Mouse (Mus musculus) macrophage (primary cell): ENCODE data around the gene Etnk1. TPM values are rescaled to one million over a fixed set of nuclear protein-coding genes. Genes with fewer than 3 reads are reported as not detected.
"Not testable (repeated sequence)": the region's sequence is repeated elsewhere in the genome, so short reads cannot be mapped to it uniquely, and the experiment has no call there.

Experiments
- H3K27ac ChIP-seq: fragments of 350-480 bp; formaldehyde crosslinking; 2 replicates; pipeline ENCODE4 v1.9.0; 2021
- H3K36me3 ChIP-seq: fragments of 350-480 bp; formaldehyde crosslinking; 2 replicates; pipeline ENCODE4 v1.9.0; 2021; ENCODE audit errors: inconsistent target
- H3K4me3 ChIP-seq: fragments of 350-480 bp; formaldehyde crosslinking; 2 replicates; pipeline ENCODE4 v1.9.0; 2021; ENCODE audit errors: inconsistent target
- H3K79me2 ChIP-seq: fragments of 350-480 bp; formaldehyde crosslinking; 2 replicates; pipeline ENCODE4 v1.9.0; 2021; ENCODE audit errors: inconsistent target
- WGBS: methylation state at CpG from one replicate; pipeline ENCODE4 v1.1.7; 2026; ENCODE audit warnings: inconsistent platforms; ENCODE audit not compliant: missing documents; 5-methylcytosine and 5-hydroxymethylcytosine counted together
- polyA plus RNA-seq: library from polyadenylated mRNA; stranded (reverse); fragments of 250-400 nt; gene quantifications from 3 replicates; pipeline ENCODE4 v1.2.4, GENCODE M21; 2018; ENCODE audit warnings: inconsistent platforms

Etnk1 gene
- polyA plus RNA-seq, 1 experiment from 2014 or later, result 35.2 TPM

GRCm38 (mm10) chr6:143172683-143173082 is 5.7 kb downstream of the Etnk1 start:
- H3K79me2 ChIP-seq, result peaks cover 100% of the 10 kb centered on the region
- not testable (repeated sequence) for H3K4me3 ChIP-seq, H3K27ac ChIP-seq
- H3K36me3 ChIP-seq, result peaks cover 22% of the 10 kb centered on the region; the same call in 1 of the 2 replicates
- 86% methylated on average over 3 of the region's 4 CpGs for WGBS

- H3K36me3 ChIP-seq, result peaks cover 27% of the 10 kb centered on the region; the same call in 1 of the 2 replicates
- H3K27ac ChIP-seq, result no peak overlapping the region
Observed at GRCm38 (mm10) chr6:143174226-143174625, 7.2 kb downstream of the Etnk1 start.

GRCm38 (mm10) chr6:143174906-143175656 is 8.1 kb downstream of the Etnk1 start:
- Histone ChIP-seq H3K79me2 (peaks cover 100% of the 10 kb centered on the region), H3K4me3 (no peak overlapping the region), H3K27ac (no peak overlapping the region), H3K36me3 (peaks cover 31% of the 10 kb centered on the region; the same call in 1 of the 2 replicates)
- 43% methylated on average over 3 of the region's 3 CpGs for whole genome bisulfite sequencing

More at GRCm38 (mm10) chr6:143174226-143174625, 7.2 kb downstream of the Etnk1 start:
- peaks cover 100% of the 10 kb centered on the region for H3K79me2 ChIP-seq
- 100% methylated on average over 2 of the region's 4 CpGs for WGBS
- no peak overlapping the region for H3K4me3 ChIP-seq

GRCm38 (mm10) chr6:143176076-143176475 is 9.1 kb downstream of the Etnk1 start:
- WGBS, result 98% methylated on average over 9 of the region's 9 CpGs
- no peak overlapping the region for H3K4me3 ChIP-seq
- no peak overlapping the region for H3K27ac ChIP-seq
- peaks cover 100% of the 10 kb centered on the region for H3K79me2 ChIP-seq
- H3K36me3 ChIP-seq, result peaks cover 26% of the 10 kb centered on the region; the same call in 1 of the 2 replicates

DNA sequence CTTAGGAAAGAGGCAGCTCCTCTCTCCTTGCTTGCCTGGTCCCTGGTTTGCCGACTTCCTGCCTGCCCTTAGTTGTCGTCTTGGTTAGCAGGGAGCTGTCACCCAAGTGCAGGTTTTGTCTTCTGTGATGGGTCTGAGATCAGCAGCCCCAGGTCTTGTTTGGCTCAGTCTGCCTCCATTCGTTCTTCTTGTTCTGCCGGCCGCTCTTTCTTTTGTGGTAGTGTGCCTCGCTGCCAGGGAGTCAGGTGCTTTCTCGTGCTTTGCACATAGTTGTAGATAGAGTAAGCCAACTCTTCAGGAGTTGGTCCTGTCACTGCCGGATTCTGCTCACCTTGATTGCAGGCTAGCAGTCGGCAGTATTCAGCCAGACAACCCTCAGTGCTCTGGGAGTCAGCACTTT is 9.6 kb downstream of the Etnk1 start:
- Histone ChIP-seq H3K79me2 (peaks cover 100% of the 10 kb centered on the region), H3K36me3 (peaks cover 22% of the 10 kb centered on the region; the same call in 1 of the 2 replicates), H3K27ac (no peak overlapping the region), H3K4me3 (no peak overlapping the region)
- 74% methylated on average over 9 of the region's 9 CpGs for WGBS

GRCm38 (mm10) chr6:143179181-143179580 is 12.2 kb downstream of the Etnk1 start:
- Histone ChIP-seq H3K4me3 (no peak overlapping the region), H3K79me2 (peaks cover 100% of the 10 kb centered on the region), H3K27ac (no peak overlapping the region), H3K36me3 (peaks cover 41% of the 10 kb centered on the region)
- 81% methylated on average over 4 of the region's 4 CpGs for WGBS

- Histone ChIP-seq H3K27ac (no peak overlapping the region), H3K36me3 (peaks cover 46% of the 10 kb centered on the region), H3K4me3 (no peak overlapping the region), H3K79me2 (peaks cover 100% of the 10 kb centered on the region)
- WGBS, result no CpG with 5 or more reads among the region's 2 CpGs
Observed at GRCm38 (mm10) chr6:143179733-143180132, 12.7 kb downstream of the Etnk1 start.

DNA sequence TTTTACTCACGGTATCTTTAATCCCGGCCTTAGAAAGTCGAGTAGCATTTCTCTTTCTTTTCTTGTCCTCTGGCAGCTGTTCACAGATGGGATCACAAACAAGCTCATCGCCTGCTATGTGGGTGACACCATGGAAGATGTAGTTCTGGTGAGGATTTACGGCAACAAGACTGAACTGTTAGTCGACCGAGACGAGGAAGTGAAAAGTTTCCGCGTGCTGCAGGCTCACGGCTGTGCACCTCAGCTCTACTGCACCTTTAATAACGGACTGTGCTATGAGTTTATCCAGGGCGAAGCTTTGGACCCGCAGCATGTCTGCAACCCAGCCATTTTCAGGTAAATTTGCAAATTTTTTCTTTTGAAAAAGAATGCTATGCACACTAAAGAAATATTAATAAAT is 13.5 kb downstream of the Etnk1 start:
- WGBS, result 39% methylated on average over 14 of the region's 14 CpGs
- H3K79me2 ChIP-seq, result peaks cover 100% of the 10 kb centered on the region
- no peak overlapping the region for H3K4me3 ChIP-seq
- H3K36me3 ChIP-seq, result peaks cover 53% of the 10 kb centered on the region
- H3K27ac ChIP-seq, result no peak overlapping the region

DNA sequence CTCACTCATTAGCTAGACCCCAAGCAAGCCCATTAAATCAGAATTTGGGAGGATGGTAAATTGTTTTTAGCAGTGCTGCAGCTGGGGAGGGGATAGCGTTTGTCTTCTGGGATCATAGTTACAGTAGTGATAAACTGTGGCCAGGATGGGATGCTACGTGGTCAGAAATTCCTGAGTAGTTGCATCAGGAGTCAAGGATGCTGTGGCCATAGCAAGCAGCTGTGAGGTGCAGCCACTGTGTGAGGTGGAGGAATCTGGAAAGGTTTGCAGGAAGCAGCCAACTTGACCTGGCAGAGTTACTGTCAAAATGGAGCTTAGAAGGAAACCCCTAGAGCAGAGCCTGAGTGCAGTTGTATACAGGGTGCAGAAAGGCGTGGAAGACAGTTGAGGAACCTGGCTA is 17.1 kb downstream of the Etnk1 start:
- 96% methylated on average over 3 of the region's 3 CpGs for WGBS
- Histone ChIP-seq H3K4me3 (no peak overlapping the region), H3K36me3 (peaks cover 65% of the 10 kb centered on the region), H3K79me2 (peaks cover 97% of the 10 kb centered on the region), H3K27ac (no peak overlapping the region)

DNA sequence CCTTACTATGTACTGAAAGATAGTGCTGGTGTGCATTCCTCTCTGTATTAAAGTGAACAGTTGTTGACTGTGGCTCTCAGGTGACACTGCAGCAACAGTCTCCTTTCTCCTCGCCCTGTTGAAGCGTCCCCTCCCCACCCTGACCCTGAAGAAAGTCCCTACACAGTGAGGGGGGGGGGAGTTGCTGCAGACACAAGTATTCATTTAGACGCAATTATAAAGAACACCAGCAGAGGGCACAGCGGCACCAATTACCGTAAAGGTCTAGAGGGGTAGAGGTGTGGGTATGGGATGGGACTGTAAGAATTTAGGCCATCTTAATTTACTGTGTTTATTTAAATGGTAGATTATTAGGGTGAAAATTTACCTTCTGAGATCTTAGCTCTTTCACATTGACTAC is 17.7 kb downstream of the Etnk1 start:
- peaks cover 97% of the 10 kb centered on the region for H3K79me2 ChIP-seq
- 88% methylated on average over 5 of the region's 5 CpGs for WGBS
- H3K27ac ChIP-seq, result no peak overlapping the region
- no peak overlapping the region for H3K4me3 ChIP-seq
- H3K36me3 ChIP-seq, result peaks cover 66% of the 10 kb centered on the region

DNA sequence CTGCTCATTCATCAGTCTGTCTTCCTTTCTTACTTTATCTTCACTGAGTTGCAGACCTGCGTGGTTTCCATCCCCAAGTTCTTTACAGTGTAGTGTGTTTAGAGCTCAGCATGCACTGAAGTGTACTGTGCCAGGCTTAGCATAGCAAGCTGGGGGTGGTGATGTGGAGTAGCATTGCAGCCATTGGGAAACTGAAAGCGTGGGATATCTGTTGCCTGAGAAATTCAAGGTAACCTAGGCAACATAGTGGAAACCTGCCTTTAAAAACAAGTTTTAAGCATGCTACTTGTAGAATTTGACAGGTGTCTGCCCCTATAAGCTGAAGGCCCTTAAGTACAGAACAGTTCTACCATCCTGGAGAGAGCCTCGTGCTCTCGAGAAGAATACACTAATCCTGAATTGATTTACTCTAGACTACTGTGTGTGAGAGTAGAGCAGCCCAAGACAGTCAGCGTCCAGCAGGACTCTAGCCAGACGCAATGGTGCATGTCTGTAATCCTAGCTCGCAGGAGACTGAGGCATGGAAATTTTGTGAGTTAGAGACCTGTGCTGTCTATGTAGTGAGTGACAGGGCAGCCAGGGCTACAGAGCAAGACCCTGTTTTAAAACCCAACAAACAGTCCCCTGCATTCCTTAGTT is 23.9 kb downstream of the Etnk1 start:
- Histone ChIP-seq H3K4me3 (no peak overlapping the region), H3K27ac (no peak overlapping the region), H3K36me3 (peaks cover 81% of the 10 kb centered on the region), H3K79me2 (peaks cover 79% of the 10 kb centered on the region)
- 90% methylated on average over 7 of the region's 7 CpGs for WGBS

- Histone ChIP-seq H3K36me3 (peaks cover 82% of the 10 kb centered on the region), H3K27ac (no peak overlapping the region), H3K79me2 (peaks cover 73% of the 10 kb centered on the region), H3K4me3 (no peak overlapping the region)
- WGBS, result 82% methylated on average over 9 of the region's 9 CpGs
Observed at GRCm38 (mm10) chr6:143191477-143192098, 24.6 kb downstream of the Etnk1 start.

DNA sequence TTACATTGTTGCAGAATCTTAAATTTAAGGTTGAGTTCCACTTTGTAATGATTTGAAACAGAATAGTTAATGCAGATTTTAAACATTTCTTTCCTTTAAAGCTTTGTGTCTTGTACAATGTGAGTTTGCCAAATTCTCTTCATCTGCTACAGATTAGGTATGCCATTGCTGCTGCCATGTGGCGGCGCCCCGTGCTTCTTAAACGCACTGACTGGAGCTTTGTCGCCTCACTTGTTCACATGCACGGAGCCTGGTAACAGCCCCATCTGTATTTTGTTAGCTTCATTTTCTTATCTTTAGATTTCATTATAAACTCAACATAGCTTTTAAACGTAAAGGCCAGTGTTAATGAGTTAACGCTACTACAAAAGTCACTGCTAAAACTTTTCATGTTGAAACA is 25.7 kb downstream of the Etnk1 start:
- no peak overlapping the region for H3K4me3 ChIP-seq
- 97% methylated on average over 7 of the region's 8 CpGs for WGBS
- H3K79me2 ChIP-seq, result peaks cover 70% of the 10 kb centered on the region
- no peak overlapping the region for H3K27ac ChIP-seq
- peaks cover 88% of the 10 kb centered on the region for H3K36me3 ChIP-seq

GRCm38 (mm10) chr6:143193166-143193565 is 26.1 kb downstream of the Etnk1 start:
- WGBS, result 95% methylated on average over 9 of the region's 10 CpGs

DNA sequence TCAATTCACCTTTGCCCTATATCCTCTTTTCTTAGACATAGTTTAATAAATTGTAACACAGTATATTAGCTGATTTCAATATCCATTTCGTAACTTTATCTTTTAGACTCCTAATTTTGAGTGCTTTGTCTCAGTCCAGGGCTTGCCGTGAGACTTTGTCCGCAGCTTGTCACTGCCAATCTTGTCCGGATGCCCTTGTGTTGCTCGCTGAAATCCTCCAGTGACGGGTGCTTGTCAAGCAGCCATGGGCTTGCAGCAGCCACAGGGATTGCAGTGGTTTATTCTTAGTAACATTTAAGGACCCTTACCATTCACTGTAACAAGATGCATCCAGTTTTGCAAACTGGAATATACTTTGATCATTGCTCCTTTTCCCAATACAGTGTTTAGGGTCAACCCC is 26.6 kb downstream of the Etnk1 start:
- Histone ChIP-seq H3K36me3 (peaks cover 92% of the 10 kb centered on the region), H3K79me2 (peaks cover 65% of the 10 kb centered on the region), H3K4me3 (no peak overlapping the region), H3K27ac (no peak overlapping the region)
- WGBS, result 94% methylated on average over 6 of the region's 6 CpGs

More at GRCm38 (mm10) chr6:143193166-143193565, 26.1 kb downstream of the Etnk1 start:
- peaks cover 66% of the 10 kb centered on the region for H3K79me2 ChIP-seq
- no peak overlapping the region for H3K4me3 ChIP-seq
- no peak overlapping the region for H3K27ac ChIP-seq
- H3K36me3 ChIP-seq, result peaks cover 92% of the 10 kb centered on the region
